Mouse (Mus musculus) adrenal gland, postnatal 14 days (tissue): ENCODE data around the gene Ifna14. TPM values are rescaled to one million over a fixed set of nuclear protein-coding genes. Genes with fewer than 3 reads are reported as not detected.

ENCODE experiments used
- total RNA-seq: library from RNA; stranded (reverse); gene quantifications from 2 replicates; pipeline ENCODE4 v1.2.3, GENCODE M21; 2021

The Ifna14 gene
- total RNA-seq, 1 experiment from 2014 or later, result not detected

Other genes with a start within 250 kb of the Ifna14 start
- gene Hacd4, start 132.9 kb downstream of the Ifna14 start, total RNA-seq, result 4.0 and 4.1 TPM in 2 replicates
- not detected in 2 replicates for gene Ifnb1, start 49.0 kb downstream of the Ifna14 start, total RNA-seq
- gene Ifna15, start 13.6 kb downstream of the Ifna14 start, total RNA-seq, result not detected in 2 replicates
- not detected in 2 replicates for gene Ifna9, start 20.6 kb upstream of the Ifna14 start, total RNA-seq
- gene Ifna12, start 31.6 kb upstream of the Ifna14 start, total RNA-seq, result not detected in 2 replicates
- gene C87499, start 62.6 kb upstream of the Ifna14 start, total RNA-seq, result not detected in 2 replicates
- not detected in 2 replicates for gene Ifna13, start 72.7 kb upstream of the Ifna14 start, total RNA-seq
- gene Ifna16, start 105.1 kb upstream of the Ifna14 start, total RNA-seq, result not detected in 2 replicates
- gene Ifna2, start 112.1 kb upstream of the Ifna14 start, total RNA-seq, result not detected in 2 replicates
- gene Ifnab, start 119.6 kb upstream of the Ifna14 start, total RNA-seq, result not detected in 2 replicates
- gene Gm26566, start 150.0 kb upstream of the Ifna14 start, total RNA-seq, result 0.49 and 0.89 TPM in 2 replicates
- gene Klhl9, start 150.7 kb upstream of the Ifna14 start, total RNA-seq, result 72.3 and 74.9 TPM in 2 replicates
- not detected in 2 replicates for gene Gm13271, start 183.1 kb upstream of the Ifna14 start, total RNA-seq
- not detected in 2 replicates for gene Gm13283, start 188.3 kb upstream of the Ifna14 start, total RNA-seq
- not detected in 2 replicates for gene Gm13290, start 202.0 kb upstream of the Ifna14 start, total RNA-seq
- gene Gm13289, start 205.1 kb upstream of the Ifna14 start, total RNA-seq, result not detected in 2 replicates
- not detected in 2 replicates for gene Gm13272, start 208.1 kb upstream of the Ifna14 start, total RNA-seq
- gene Ifnz, start 210.3 kb upstream of the Ifna14 start, total RNA-seq, result not detected in 2 replicates
- gene Gm13276, start 213.9 kb upstream of the Ifna14 start, total RNA-seq, result not detected in 2 replicates
- not detected in 2 replicates for gene Gm13277, start 216.8 kb upstream of the Ifna14 start, total RNA-seq
- gene Gm13278, start 219.8 kb upstream of the Ifna14 start, total RNA-seq, result not detected in 2 replicates
- gene Gm13275, start 222.7 kb upstream of the Ifna14 start, total RNA-seq, result not detected in 2 replicates
- gene Gm13279, start 225.6 kb upstream of the Ifna14 start, total RNA-seq, result not detected in 2 replicates
- gene Gm13285, start 227.9 kb upstream of the Ifna14 start, total RNA-seq, result 0.22 TPM in 1 of 2 replicates, not detected in the other
- not detected in 2 replicates for gene Gm13287, start 231.5 kb upstream of the Ifna14 start, total RNA-seq
- not detected in 2 replicates for gene Gm13288, start 233.7 kb upstream of the Ifna14 start, total RNA-seq
- gene Ifna7, start 244.4 kb upstream of the Ifna14 start, total RNA-seq, result not detected in 2 replicates
- not detected in 2 replicates for gene Ifna11, start 248.2 kb upstream of the Ifna14 start, total RNA-seq